Mouse (Mus musculus): ENCODE data around the gene Cd300a.

- TF ChIP-seq CTCF (IDR thresholded peaks at IDR 0.05; ENCODE audit: low read depth, low read length), result no peak
- no peak for TF ChIP-seq EP300 (IDR thresholded peaks at IDR 0.05; ENCODE audit: insufficient read depth, low read depth, low read length)
- TF ChIP-seq POLR2A (IDR thresholded peaks at IDR 0.05; ENCODE audit: insufficient read depth, low read length), result no peak
These were observed 41.2 kb downstream of the Cd300a start for GRCm38 (mm10) chr11:114931041-114931440.
